Mouse (Mus musculus): ENCODE results near the gene Snf8. TPM values are rescaled to one million over a fixed set of nuclear protein-coding genes. Genes with fewer than 3 reads are reported as not detected.

The Snf8 gene
- total RNA-seq, 2 experiments from 2014 or later, result 11.3 to 27.9 TPM

DNA sequence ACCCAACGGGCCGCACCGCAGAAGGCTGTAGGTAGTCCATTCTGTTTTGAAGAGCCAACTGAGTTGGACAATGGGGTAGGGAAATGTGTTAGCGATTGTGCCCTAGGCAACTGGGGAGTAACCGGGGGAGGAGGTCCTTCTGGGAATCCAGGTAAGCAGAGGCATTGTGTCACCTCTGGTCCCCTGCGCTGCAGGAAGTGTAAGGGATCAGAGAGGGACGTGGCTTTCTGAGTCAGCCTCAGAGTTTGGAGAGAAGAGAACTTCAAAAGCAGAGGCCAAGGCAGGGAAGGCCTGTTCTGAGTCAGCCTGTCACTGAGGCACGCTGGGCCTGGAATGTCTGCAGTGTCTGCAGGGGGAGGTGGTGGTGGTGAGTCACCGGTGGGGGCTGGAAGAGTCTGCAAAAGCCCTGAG lies 16.7 kb upstream of the Snf8 start:
- 0 out of 2 replicates have a peak, but pooled peaks have one; percentile 43 for ATAC-seq (replicated peaks; ENCODE audit: low FRiP score, poor library complexity, severe bottlenecking)

DNA sequence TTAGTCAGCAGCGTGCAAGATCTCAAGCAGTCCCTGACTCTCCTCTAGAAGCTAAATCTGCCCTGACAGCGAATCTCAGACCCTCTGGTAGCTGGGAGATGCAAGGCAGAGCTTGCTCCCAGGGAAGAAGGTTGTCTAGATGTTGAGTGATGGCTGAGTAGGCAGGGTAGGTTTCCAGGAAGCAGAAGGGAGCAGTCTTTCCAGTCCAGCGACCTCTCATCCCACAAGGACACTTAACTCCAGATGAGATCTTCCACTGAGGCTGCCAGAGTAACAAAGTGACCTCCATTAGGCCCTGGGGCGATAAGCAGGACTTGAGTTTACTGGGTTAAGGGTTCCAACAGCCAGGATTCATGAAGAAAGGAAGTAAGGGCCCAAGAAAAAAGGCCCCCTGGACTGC lies 14.1 kb upstream of the Snf8 start:
- no peak for ATAC-seq (replicated peaks; ENCODE audit: low FRiP score, poor library complexity, severe bottlenecking)

DNA sequence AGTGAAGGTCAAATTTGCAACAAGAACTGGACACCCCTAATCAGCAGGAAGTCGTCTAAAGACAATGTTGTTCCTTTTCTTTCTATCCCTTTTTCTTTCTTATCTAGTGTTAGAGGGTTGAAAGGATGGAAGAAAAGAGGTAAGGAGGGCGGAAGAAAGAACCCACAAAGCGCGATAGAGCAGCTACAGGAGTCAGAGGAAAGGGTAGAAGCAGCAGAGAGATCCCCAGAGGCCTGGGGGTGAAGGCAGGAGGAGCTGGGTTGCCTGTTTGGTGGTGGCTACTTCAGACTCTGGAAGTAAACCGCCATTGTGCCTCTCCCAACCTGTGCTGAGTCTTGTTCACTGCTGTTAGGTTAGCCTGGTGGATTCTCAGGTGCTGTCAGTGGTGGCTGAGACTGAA lies 6.6 kb upstream of the Snf8 start:
- ATAC-seq (replicated peaks; ENCODE audit: low FRiP score, poor library complexity, severe bottlenecking), result no peak

DNA sequence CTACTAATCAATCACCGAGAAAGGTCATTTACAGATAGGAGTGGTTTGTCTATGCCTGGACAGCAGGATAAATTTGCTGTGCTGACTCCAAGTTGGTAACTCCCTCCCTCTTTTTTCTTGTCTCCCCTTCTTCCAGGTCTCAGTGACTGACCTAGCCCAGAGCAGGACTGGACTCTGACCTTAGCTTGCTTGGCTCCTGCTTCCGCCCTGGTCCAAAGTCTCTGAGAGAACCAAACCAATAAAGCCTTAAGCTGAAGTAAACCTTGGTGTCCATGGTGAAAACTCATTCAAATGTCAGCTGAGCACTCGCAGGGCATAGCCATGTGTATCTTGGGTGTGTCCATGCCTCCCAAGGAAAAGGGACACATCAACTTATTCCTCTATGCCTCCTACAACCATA lies 4.1 kb upstream of the Snf8 start:
- ATAC-seq (replicated peaks; ENCODE audit: low FRiP score, poor library complexity, severe bottlenecking), result no peak

DNA sequence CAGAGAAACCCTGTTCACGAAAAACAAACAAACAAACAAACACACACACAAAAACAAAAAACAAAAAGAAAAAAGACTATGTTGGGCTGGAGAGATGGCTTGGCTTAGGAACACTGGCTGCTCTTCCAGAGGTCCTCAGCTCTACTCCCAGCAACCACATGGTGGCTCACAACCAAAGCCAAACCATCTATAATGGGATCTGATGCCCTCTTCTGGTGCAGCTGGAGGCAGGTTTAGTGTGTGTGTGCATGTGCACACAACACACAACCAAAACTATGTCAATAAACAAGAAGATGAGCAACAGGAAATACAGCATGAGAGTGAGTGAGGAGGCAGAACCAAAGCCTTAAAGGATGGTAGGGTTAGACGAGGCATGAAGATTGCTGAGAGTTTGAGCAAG lies 3.0 kb upstream of the Snf8 start:
- no peak for ATAC-seq (replicated peaks; ENCODE audit: low FRiP score, poor library complexity, severe bottlenecking)

DNA sequence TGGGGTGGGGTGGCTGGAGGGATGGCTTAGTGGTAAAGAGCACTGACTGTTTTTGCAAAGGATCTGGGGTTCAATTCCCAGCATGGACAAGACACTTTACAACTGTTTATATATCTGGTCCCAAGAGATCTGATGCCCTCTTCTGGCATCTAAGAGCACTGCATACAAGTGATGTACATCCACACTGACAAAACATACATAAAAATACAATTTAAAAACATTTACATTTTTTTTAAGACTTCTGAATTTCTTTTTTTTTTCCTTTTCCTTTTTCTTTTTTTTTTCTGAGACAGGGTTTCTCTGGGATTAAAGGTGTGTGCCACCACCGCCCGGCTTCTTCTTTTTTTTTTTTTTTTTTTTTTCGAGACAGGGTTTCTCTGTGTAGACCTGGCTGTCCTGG lies 1.4 kb upstream of the Snf8 start:
- no peak for ATAC-seq (replicated peaks; ENCODE audit: low FRiP score, poor library complexity, severe bottlenecking)

DNA sequence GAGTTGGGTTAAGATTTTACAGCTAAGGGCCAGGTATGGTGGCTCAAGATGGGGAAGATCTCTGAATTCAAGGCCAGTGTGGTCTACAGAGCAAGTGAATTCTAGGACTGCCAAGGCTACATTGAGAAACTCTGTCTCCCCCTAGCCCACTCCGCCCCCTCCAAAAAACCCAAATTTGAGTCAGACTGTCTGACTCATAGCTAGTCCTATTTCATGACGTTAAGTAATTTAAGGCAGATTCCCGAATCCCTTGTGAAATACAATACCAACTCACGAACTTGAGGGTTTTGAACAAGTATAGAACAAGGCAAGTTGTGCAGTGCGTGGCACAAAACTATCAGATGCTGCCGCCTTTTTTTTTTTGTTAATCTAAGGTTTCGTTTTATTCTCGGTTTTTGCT lies 569 bp upstream of the Snf8 start:
- ATAC-seq (replicated peaks; ENCODE audit: low FRiP score, poor library complexity, severe bottlenecking), result no peak

DNA sequence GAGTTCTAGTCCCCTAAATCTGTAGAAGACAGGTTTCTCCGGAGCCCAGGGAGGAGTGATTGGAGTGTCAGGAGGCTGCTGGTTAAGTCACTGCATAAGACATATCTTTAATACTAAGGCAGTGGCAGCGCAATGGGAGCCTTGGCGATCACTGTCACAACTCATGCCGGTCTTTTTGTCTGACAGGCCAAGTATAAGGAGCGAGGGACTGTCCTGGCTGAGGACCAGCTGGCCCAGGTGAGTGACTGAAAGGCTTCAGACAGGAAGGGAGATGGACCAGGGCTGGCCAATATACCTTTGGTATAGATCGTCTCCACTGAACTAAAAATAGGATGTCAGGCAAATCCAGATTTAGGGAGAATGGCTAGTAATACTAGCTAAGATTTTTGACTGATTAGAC lies 448 bp downstream of the Snf8 start:
- ATAC-seq (replicated peaks; ENCODE audit: low FRiP score, poor library complexity, severe bottlenecking), result peak; percentile 47

DNA sequence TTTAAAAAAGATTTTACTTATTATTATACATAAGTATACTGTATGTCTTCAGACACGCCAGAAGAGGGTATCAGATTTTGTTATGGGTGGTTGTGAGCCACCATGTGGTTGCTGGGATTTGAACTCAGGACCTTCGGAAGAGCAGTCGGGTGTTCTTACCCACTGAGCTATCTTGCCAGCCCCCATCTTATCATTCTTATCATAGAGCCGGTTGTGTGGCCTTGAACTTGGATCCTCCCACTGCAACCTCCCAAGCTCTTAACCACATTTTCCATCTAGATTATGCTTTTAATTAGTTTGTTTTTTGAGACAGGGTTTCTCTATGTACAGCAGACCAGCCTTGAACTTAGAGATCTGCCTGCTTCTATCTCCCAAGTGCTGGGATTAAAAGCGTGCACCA lies 2.8 kb downstream of the Snf8 start:
- no peak for ATAC-seq (replicated peaks; ENCODE audit: low FRiP score, poor library complexity, severe bottlenecking)

DNA sequence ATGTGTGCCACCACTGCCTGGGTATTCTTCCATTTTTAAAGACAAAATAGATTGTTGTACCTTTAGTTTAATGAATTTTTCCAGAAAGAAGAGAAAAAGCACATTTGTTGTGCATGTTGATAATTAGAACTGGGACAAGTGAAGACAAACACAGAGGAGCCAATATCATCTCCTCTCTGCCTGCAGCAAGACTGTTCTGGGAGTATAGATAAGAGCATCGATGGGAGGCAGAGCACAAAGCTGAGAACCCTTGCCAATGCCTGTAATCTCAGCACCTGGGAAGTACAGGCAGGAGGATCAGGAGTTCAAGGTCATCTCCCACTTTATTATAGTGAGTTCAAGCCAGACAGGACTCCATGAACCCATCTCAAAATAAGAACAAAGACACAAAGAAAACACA lies 3.9 kb downstream of the Snf8 start:
- no peak for ATAC-seq (replicated peaks; ENCODE audit: low FRiP score, poor library complexity, severe bottlenecking)

DNA sequence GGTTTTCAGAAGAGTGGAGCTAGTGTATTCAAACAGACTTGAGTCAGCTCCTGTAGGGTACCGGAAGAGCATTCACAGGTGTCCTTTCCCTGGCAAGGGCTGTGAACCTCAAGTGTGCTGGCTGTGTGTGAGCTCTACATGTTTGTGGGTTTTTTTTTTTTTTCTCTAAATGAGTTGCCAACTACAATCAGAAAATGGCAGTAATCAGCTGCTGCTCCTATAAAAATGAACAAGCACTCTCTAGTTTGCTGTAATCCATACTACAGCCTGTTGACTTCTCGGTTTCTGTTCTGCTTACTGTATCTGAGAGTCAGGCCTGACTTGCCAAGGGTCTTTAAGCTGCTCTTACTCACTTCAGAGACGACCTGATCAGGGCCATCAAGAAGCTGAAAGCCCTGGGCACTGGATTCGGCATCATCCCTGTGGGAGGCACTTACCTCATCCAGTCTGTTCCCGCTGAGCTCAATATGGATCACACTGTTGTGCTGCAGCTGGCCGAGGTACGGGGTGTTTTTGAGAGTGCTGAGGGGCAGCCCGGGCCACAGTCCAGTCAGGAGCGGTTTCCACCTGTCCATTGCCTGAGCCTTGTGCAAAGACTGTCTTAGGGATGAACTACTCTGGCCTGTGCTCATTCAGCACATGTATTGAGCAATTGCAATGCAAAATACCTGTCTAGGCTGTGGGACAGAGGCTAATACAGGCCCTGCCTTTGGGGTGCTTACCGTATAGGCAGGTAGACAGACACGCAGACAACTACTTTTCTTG lies 10.3 kb downstream of the Snf8 start:
- no peak for ATAC-seq (replicated peaks; ENCODE audit: low FRiP score, poor library complexity, severe bottlenecking)

DNA sequence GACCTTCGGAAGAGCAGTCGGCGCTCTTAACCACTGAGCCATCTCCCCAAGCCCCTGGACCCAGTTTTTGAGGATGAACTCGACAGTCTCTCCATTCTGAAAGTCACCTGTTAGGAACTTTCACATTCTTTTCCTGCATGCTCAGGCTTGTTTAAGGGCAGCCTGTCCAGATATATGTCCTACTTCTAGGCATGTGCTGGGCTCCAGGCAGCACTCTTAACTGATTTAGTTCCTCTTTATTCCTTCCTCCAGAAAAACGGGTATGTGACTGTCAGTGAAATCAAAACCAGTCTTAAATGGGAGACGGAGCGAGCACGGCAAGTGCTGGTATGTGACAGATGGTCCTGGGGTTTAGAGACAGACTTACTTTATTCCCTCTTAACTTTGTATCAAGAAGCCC lies 11.3 kb downstream of the Snf8 start:
- ATAC-seq (replicated peaks; ENCODE audit: low FRiP score, poor library complexity, severe bottlenecking), result no peak

DNA sequence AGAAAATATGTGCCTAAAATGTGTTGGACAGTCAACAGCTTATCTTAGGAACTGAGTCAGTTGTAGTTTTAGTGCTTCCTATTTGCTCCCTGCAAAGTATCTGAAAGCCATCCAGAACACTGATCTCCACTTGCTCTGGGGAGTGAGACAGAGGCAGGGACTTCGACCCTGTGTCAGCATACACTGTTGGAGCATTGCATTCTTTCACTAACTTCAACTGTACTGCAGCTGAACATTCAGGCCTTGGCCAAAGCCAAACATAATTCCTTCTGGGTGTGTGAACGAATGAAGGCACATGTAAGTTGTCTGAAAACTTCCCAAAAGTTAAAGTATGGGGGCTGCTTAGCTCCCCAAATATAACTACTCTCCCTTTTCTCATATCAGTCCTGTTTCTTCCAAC lies 12.1 kb downstream of the Snf8 start:
- ATAC-seq (replicated peaks; ENCODE audit: low FRiP score, poor library complexity, severe bottlenecking), result no peak

DNA sequence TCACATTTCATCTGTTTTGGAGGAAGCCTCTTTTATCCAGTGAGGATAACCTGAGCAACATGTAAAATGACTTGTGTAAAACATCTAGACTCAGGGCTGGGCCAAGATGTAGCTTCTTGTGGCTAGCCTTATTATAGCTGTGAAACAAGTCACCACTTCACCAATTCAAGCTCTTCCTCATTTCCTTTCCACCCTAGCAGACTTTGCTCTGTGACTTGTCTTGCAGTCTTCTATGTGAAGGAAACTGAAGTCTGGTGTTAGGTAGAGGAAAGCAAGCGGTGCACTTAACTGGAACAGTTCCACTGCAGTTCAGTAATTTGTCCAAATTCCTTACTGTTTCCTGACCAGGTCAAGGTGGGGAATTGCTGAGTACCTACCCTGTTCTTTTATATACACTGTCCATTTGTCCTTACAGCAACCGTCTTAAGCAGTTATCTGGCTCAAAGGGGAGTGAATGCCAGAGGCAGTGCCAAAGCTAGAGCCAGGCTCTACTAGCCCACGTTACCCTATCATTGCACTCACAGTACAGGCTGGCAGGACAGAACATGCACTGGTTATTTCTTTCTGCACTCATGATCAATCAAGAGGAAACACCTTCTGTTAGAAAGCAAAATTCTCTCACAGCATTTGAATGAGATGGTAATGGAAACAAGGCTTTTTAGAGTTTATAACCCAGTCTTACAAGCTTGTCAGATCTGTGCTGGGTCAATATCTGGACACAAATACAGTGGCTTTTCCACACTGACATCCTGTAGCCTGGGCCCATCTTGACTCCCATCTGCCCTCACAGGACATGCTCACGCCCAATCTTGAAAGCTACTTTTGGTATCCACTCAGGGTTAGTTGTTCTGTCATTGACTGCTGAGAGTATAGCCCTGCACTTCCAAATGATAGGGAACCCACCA lies 13.0 kb downstream of the Snf8 start:
- no peak for ATAC-seq (replicated peaks; ENCODE audit: low FRiP score, poor library complexity, severe bottlenecking)

DNA sequence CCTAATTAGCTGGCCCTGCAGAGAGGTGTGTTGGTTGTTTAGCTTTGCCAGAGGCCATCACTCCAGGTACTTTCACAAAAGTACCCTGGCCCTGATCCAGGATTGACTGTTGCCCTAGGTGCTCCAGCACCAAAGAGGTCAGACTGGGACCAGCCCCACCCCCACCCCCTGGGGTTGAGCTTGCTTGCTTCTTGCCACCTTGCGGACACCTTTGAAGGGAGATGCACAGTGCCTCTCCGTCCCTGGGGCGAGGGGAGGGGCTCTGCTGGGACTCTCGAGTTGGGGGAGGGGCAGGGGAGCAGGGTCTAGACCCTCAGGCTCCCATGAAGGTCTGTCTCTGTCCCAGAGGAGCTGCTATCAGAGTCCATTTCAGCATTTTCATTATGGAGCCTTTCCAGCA lies 15.3 kb downstream of the Snf8 start:
- no peak for ATAC-seq (replicated peaks; ENCODE audit: low FRiP score, poor library complexity, severe bottlenecking)

DNA sequence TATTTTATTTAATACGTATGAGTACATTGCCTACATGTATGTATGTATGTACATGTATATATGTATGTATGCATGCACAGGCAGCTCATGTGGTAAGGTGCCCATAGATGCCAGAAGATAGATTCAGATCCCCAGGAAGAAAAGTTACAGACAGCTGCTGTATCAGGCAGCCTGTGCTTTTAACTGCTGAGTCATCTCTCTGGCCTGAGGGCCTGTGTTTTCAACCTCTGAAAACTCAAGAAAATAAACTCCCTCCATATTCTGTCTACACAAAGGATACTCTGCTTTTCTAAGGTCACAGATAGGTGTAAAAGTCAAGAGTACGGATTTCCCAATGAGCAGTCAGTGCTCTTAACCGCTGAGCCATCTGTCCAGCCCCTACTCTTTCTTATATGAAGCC lies 16.2 kb downstream of the Snf8 start:
- ATAC-seq (replicated peaks; ENCODE audit: low FRiP score, poor library complexity, severe bottlenecking), result no peak

DNA sequence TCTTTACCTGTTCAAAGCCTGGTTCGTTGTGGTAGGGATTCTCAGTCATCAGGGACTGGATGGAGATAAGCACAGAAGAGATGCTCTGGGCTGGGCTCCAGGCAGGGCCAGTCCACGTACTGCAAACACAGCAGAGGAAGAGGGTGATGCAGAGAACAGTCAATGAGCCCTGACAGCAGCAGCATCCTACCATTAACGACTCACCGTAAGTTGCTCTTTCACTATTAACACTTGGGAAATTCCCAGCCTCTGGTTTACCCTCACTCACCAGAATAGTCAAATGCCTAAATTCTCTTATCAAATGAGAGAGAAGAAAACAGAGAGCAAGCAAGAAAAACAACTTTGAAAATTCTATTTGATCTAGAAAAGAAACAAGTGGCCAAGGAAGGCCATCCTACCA lies 23.6 kb downstream of the Snf8 start:
- no peak for ATAC-seq (replicated peaks; ENCODE audit: low FRiP score, poor library complexity, severe bottlenecking)

DNA sequence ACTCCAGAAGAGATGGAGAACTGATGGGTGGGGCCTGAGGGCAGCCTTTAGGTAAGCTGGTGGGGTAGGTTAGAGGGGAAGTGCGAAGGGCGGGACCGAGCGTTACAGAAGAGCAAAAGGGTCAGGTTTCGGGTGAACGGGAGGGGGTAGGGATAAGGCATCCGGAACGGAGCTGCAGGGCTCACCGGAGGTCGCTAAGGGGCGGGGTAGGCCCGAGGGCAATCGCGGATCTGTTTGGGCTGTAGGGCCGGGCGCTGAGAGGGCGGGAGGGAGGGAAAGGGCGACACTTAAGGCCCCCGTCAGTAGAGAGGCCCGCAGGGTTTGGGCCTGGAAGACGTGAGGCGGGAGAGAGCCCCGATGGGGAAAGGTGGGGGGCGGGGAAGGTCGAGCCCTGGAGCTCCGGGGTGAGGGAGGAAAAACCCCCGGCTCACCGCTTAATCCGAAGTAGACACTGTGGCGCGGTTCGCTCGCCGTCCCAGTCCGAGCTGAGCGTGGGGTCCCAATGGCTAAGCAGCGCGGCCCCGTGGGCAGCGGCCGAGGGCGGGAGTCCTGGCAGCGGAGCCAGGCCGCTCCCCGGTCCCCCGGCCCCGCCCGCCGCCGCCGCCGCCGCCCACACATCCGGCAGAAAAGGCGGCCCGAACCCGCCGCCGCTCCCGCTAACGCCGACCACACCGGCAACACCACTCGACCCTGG lies 30.0 kb downstream of the Snf8 start:
- peak; percentile 51 for ATAC-seq (replicated peaks; ENCODE audit: low FRiP score, poor library complexity, severe bottlenecking)

DNA sequence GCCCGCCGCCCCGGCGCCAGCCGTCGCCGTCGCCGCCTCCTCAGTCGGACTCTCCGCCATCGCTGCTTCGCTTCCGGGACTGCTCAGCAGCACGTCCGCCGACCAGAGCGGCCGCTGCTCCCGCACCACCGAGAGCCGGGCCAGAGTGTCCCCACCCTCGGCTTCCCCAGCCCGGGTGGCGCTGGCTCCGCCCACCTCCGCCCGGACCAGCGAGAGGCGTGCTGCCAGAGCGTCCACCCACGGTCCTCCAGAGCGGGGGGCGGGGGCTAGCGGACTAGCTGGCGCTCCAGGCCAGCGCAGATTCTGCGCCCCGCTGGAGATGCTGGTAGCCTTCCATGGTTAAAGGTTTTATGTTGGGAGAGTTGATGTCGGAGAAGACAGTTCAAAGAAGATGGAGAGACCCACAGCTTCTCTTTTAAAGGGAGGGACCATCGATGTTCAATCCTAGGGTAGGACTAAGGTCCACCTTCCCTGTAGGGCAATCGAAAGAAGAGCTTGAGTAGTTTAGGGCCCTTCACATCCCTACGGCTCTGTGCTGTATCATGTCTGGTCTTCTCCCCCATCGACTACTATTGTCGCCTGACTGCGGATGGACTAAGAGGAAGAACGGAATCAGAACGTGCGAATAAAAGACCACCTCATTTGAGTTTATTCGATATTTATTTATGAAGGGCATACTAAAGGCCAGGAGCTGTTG lies 30.7 kb downstream of the Snf8 start, which contains the start of gene Ube2z:
Ube2z (minus strand) TSS at position 174 of the 697 bp plus-strand sequence.
- ATAC-seq (replicated peaks; ENCODE audit: low FRiP score, poor library complexity, severe bottlenecking), result peak; percentile 98

DNA sequence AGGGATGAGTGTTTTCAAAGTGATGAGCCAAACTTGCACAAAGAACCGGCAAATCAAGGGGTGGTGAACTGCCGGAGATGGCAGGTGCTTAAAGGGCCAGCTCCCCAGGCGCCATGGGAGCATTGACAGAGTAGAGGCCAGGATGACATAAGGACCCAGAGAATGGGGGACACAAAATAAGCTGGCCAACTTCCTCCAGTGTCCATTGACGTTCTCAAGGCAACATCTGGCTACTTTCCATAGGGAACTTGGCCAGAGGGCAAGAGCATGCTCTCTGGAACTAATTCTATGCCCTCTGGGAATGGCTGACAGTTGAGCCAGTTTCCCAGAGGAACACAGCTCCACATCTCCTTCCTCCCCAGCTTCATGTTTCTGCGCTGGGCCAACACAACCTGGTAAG lies 33.5 kb downstream of the Snf8 start:
- no peak for ATAC-seq (replicated peaks; ENCODE audit: low FRiP score, poor library complexity, severe bottlenecking)
